Mouse (Mus musculus) lung, embryonic 15.5 days (tissue): ENCODE data around the gene Acot3. TPM values are rescaled to one million over a fixed set of nuclear protein-coding genes. Genes with fewer than 3 reads are reported as not detected.
A peak's percentile ranks its signal among the peaks of the same experiment; 100 is the strongest.
"Not testable (repeated sequence)": the region's sequence is repeated elsewhere in the genome, so short reads cannot be mapped to it uniquely, and the experiment has no call there.

Source experiments
- ATAC-seq: fragments of 200-750 bp; cut with Nextera tagmentation; 2 replicates; pipeline ENCODE4 v1.8.0; 2017; ENCODE audit warnings: moderate number of reproducible peaks, borderline replicate concordance; ENCODE audit not compliant: low FRiP score, low TSS enrichment; ENCODE audit errors: extremely low read depth
- H3K27ac ChIP-seq: fragments of 300-500 bp; sonication (generic); 2 replicates; pipeline ENCODE4 v1.5.1; 2015; ENCODE audit warnings: moderate library complexity, mild to moderate bottlenecking, inconsistent platforms
- H3K27me3 ChIP-seq: fragments of 300-500 bp; sonication (generic); 2 replicates; pipeline ENCODE4 v1.6.1; 2015; ENCODE audit warnings: inconsistent platforms
- H3K36me3 ChIP-seq: fragments of 300-500 bp; sonication (generic); 2 replicates; pipeline ENCODE4 v1.6.1; 2015; ENCODE audit warnings: inconsistent platforms
- H3K4me1 ChIP-seq: fragments of 300-500 bp; sonication (generic); 2 replicates; pipeline ENCODE4 v1.6.1; 2015; ENCODE audit warnings: inconsistent platforms
- H3K4me2 ChIP-seq: fragments of 300-500 bp; sonication (generic); 2 replicates; pipeline ENCODE4 v1.6.1; 2015; ENCODE audit warnings: inconsistent platforms, mild to moderate bottlenecking, moderate library complexity
- H3K4me3 ChIP-seq: fragments of 300-500 bp; sonication (generic); 2 replicates; pipeline ENCODE4 v1.5.1; 2015; ENCODE audit warnings: mild to moderate bottlenecking, inconsistent platforms
- H3K9ac ChIP-seq: fragments of 300-500 bp; sonication (generic); 2 replicates; pipeline ENCODE4 v1.6.1; 2015; ENCODE audit warnings: inconsistent platforms
- H3K9me3 ChIP-seq: fragments of 300-500 bp; sonication (generic); 2 replicates; pipeline ENCODE4 v1.6.1; 2016; ENCODE audit warnings: inconsistent platforms
- WGBS: fragments of 180-500 bp; shearing (Covaris S2); methylation state at CpG from one replicate; pipeline ENCODE4 v1.1.7; 2015; 5-methylcytosine and 5-hydroxymethylcytosine counted together
- polyA plus RNA-seq: library from polyadenylated mRNA; unstranded; fragments of >200 nt; fragmentation: Nextera tagmentation; extraction: Ambion mirVana; gene quantifications from 2 replicates; pipeline ENCODE4 v1.2.1, GENCODE M21; 2015

Acot3 gene
- polyA plus RNA-seq, 1 experiment from 2014 or later = 0.30 TPM

DNA sequence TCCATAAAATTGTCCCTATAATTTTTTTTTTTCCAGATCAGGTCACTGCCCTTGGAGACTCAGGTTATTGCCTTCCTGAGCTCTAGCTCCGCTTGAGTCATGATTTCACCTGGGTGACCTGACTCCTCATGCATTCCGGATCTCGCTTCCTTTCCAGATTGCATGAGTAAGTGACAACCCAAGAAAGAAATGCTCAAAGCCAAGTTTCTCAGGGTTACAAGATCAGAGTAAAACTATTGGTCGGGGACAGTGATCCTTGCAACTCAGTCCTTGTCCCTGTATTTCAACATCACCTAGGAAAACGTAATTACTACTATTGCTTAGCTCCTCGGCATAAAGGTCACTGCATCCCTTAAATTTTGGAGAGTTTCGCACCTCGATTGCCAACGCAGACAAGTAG lies 17.0 kb downstream of the Acot3 start, which contains the start of gene Acot5:
Gene Acot5 (plus strand): TSS at position 340 of the 400 bp plus-strand sequence.
- H3K4me2 ChIP-seq = peak within 1 kb of the TSS; percentile 72
- peaks cover 38% of the 10 kb centered on the region for H3K27me3 ChIP-seq
- 0 out of 2 replicates have a peak within 1 kb of the TSS, but pooled peaks have one; percentile 16 for H3K9ac ChIP-seq
- H3K27ac ChIP-seq = no peak within 1 kb of the TSS
- H3K4me1 ChIP-seq = no peaks in the 10 kb centered on the region
- WGBS = 39% methylated on average over 9 of the region's 9 CpGs
- ATAC-seq = no peak
- peak within 1 kb of the TSS; percentile 42 for H3K4me3 ChIP-seq
- no peaks in the 10 kb centered on the region for H3K36me3 ChIP-seq
- H3K9me3 ChIP-seq = no peaks in the 10 kb centered on the region

DNA sequence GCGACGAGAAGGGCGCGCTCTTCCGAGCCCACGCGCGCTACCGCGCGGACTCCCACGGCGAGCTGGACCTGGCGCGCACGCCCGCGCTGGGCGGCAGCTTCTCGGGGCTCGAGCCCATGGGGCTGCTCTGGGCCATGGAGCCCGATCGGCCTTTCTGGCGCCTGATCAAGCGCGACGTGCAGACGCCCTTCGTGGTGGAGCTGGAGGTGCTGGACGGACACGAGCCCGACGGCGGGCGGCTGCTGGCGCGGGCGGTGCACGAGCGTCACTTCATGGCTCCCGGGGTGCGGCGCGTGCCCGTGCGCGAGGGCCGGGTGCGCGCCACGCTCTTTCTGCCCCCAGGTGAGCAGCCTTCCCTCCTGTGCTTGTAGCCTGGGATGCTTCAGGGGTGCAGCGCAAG lies 17.6 kb downstream of the Acot3 start:
- Histone ChIP-seq H3K4me3 (peak overlapping the region; percentile 42), H3K4me2 (peak overlapping the region; percentile 72), H3K9ac (0 out of 2 replicates have a peak overlapping the region, but pooled peaks have one; percentile 16), H3K27me3 (peaks cover 38% of the 10 kb centered on the region)
- not testable (repeated sequence) for H3K4me1 ChIP-seq, H3K27ac ChIP-seq, H3K36me3 ChIP-seq, H3K9me3 ChIP-seq, ATAC-seq
- WGBS = 1% methylated on average over 39 of the region's 52 CpGs

DNA sequence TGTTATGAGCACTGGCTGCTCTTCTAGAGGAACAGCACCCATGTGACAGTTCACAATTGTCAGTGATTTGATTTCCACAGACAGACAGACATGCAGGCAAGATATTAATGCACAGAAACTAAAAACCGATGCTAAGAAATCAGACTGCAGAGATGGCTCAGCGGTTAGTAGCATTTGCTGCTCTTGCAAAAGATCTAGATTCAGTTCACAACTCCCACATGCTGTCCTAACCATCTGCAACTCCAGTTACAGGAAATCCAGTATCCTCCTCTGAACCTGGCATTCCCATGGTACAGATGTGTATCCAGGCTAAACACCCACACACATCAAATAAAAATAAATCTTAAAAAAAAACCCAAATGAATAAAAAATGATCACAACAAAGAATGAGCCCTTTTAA lies 19.8 kb downstream of the Acot3 start:
- Histone ChIP-seq H3K4me3 (no peak overlapping the region), H3K36me3 (no peaks in the 10 kb centered on the region), H3K4me2 (no peak overlapping the region), H3K9me3 (no peaks in the 10 kb centered on the region), H3K27ac (no peak overlapping the region), H3K27me3 (peaks cover 36% of the 10 kb centered on the region), H3K4me1 (no peaks in the 10 kb centered on the region), H3K9ac (no peak overlapping the region)
- ATAC-seq = no peak
- WGBS = 82% methylated on average over 2 of the region's 2 CpGs

- Histone ChIP-seq H3K9me3 (no peaks in the 10 kb centered on the region), H3K9ac (no peak overlapping the region), H3K4me1 (no peaks in the 10 kb centered on the region), H3K4me2 (no peak overlapping the region), H3K27ac (no peak overlapping the region), H3K4me3 (no peak overlapping the region), H3K27me3 (no peaks in the 10 kb centered on the region), H3K36me3 (no peaks in the 10 kb centered on the region)
- no peak for ATAC-seq
- 68% methylated on average over 4 of the region's 4 CpGs for WGBS
These were observed 25.5 kb downstream of the Acot3 start for GRCm38 (mm10) chr12:84077371-84077990.

GRCm38 (mm10) chr12:84083842-84084241 lies 31.9 kb downstream of the Acot3 start:
- no peaks in the 10 kb centered on the region for H3K9me3 ChIP-seq
- no peak for ATAC-seq
- H3K9ac ChIP-seq = no peak overlapping the region
- H3K36me3 ChIP-seq = no peaks in the 10 kb centered on the region
- no peak overlapping the region for H3K4me3 ChIP-seq
- no peaks in the 10 kb centered on the region for H3K4me1 ChIP-seq
- 81% methylated on average over 2 of the region's 2 CpGs for WGBS
- H3K27ac ChIP-seq = no peak overlapping the region
- no peaks in the 10 kb centered on the region for H3K27me3 ChIP-seq
- no peak overlapping the region for H3K4me2 ChIP-seq

DNA sequence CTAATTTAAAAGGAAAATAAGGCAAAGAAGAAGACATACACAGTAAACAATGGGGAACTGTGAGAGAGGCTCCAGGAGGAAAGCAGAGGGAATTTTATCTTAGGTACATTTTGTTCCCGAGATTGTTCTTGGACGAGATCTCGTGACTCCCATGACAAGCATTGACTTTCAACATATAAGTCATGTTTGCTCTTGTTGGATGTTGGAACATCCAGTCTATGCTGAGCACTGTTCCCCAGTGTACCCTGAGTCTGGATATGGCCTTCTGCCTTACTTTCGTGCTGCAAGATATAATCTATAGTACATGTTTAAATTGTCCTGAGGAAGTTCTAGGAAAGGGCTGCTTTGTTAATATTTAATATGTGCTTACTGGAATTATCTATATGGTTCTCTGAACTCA lies 32.6 kb downstream of the Acot3 start:
- Histone ChIP-seq H3K4me2 (no peak overlapping the region), H3K4me1 (no peaks in the 10 kb centered on the region), H3K27me3 (no peaks in the 10 kb centered on the region), H3K27ac (no peak overlapping the region), H3K36me3 (no peaks in the 10 kb centered on the region), H3K9ac (no peak overlapping the region), H3K9me3 (no peaks in the 10 kb centered on the region), H3K4me3 (no peak overlapping the region)
- WGBS = 54% methylated on average over 4 of the region's 4 CpGs
- no peak for ATAC-seq

GRCm38 (mm10) chr12:84094666-84095065 lies 42.7 kb downstream of the Acot3 start:
- H3K36me3 ChIP-seq, H3K27ac ChIP-seq, H3K9ac ChIP-seq, H3K4me1 ChIP-seq, H3K9me3 ChIP-seq, ATAC-seq, H3K4me2 ChIP-seq, H3K27me3 ChIP-seq, H3K4me3 ChIP-seq: not testable (repeated sequence)
- 85% methylated on average over 5 of the region's 5 CpGs for WGBS

- WGBS = 89% methylated on average over 2 of the region's 2 CpGs
- H3K4me2 ChIP-seq = no peak overlapping the region
- no peak overlapping the region for H3K27ac ChIP-seq
- H3K36me3 ChIP-seq = no peaks in the 10 kb centered on the region
- no peaks in the 10 kb centered on the region; the same call in 1 of the 2 replicates for H3K4me1 ChIP-seq
- H3K4me3 ChIP-seq = no peak overlapping the region
- H3K9ac ChIP-seq = no peak overlapping the region
- no peak for ATAC-seq
- H3K27me3 ChIP-seq = no peaks in the 10 kb centered on the region
- H3K9me3 ChIP-seq = no peaks in the 10 kb centered on the region
These were observed 47.7 kb downstream of the Acot3 start for GRCm38 (mm10) chr12:84099605-84100004.

GRCm38 (mm10) chr12:84100071-84100470 lies 48.1 kb downstream of the Acot3 start:
- Histone ChIP-seq H3K9me3 (no peaks in the 10 kb centered on the region), H3K27ac (no peak overlapping the region), H3K9ac (no peak overlapping the region), H3K27me3 (no peaks in the 10 kb centered on the region), H3K4me2 (peak overlapping the region; percentile 91), H3K4me1 (no peaks in the 10 kb centered on the region; the same call in 1 of the 2 replicates), H3K36me3 (no peaks in the 10 kb centered on the region), H3K4me3 (no peak overlapping the region; the same call in 1 of the 2 replicates)
- ATAC-seq = no peak
- 38% methylated on average over 1 of the region's 1 CpGs for WGBS

GRCm38 (mm10) chr12:84100604-84101492 lies 48.9 kb downstream of the Acot3 start, which contains the start of gene Acot6:
Acot6 (plus strand) TSS chr12:84100654.
- H3K4me1 ChIP-seq, H3K9me3 ChIP-seq, H3K36me3 ChIP-seq, H3K27me3 ChIP-seq: not testable (repeated sequence)
- under 1% methylated on average over 80 of the region's 80 CpGs for WGBS
- H3K27ac ChIP-seq = peak within 1 kb of the TSS; percentile 48
- ATAC-seq = peak; percentile 79; the same call in 1 of the 2 replicates
- H3K9ac ChIP-seq = peak within 1 kb of the TSS; percentile 58
- peak within 1 kb of the TSS; percentile 91 for H3K4me2 ChIP-seq
- peak within 1 kb of the TSS; percentile 52 for H3K4me3 ChIP-seq

DNA sequence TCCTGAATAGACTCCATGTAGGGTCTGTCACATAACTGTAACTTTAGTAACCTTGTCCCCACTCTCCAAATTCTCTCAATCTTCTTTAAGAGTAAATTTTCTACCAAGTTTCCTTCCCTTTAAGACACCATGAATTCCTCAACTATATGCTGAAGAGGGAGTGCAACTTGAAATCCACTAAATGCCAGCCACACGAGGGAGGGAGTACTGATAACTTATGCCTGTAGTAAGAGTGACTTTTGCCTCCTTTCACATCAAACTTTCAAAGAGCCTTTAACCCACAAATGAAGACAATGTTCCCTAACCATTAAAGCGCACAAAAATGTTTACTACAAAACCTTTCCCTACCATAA lies 49.5 kb downstream of the Acot3 start:
- H3K27ac ChIP-seq = peak overlapping the region; percentile 15; the same call in 1 of the 2 replicates
- H3K4me3 ChIP-seq = peak overlapping the region; percentile 52
- WGBS = 47% methylated on average over 2 of the region's 2 CpGs
- no peaks in the 10 kb centered on the region for H3K9me3 ChIP-seq
- H3K27me3 ChIP-seq = no peaks in the 10 kb centered on the region
- peak overlapping the region; percentile 91 for H3K4me2 ChIP-seq
- H3K36me3 ChIP-seq = no peaks in the 10 kb centered on the region
- no peak for ATAC-seq
- H3K4me1 ChIP-seq = no peaks in the 10 kb centered on the region; the same call in 1 of the 2 replicates
- peak overlapping the region; percentile 58; the same call in 1 of the 2 replicates for H3K9ac ChIP-seq

- H3K27me3 ChIP-seq = no peaks in the 10 kb centered on the region
- WGBS = 80% methylated on average over 3 of the region's 3 CpGs
These were observed 55.1 kb downstream of the Acot3 start for GRCm38 (mm10) chr12:84107012-84107411.

More at GRCm38 (mm10) chr12:84107012-84107411, 55.1 kb downstream of the Acot3 start:
- Histone ChIP-seq H3K4me3 (no peak overlapping the region), H3K4me2 (no peak overlapping the region), H3K36me3 (no peaks in the 10 kb centered on the region), H3K9ac (no peak overlapping the region), H3K9me3 (no peaks in the 10 kb centered on the region), H3K4me1 (no peaks in the 10 kb centered on the region), H3K27ac (no peak overlapping the region)
- ATAC-seq = no peak
